23 mouse cellular contexts compared by ENCODE assay signal in the genomic region with DNA sequence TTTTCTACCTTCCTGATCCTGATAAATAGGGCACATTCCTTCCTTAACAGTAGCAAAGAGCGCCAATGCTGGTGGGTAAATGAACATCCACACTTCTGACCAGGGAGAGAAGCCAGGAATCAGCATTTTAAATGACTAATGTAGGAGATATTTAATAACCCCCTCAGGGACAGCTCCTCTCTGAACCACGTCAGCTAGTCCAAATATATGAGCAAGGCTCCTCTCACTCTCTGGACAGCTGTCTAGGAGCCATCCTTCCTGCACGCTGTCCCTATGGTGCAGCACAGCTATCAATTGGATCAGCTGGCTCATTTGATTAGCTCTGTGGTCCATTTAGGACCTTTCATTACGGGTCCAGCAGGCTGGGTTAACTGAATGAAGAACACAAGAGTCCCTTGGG. TPM values are rescaled to one million over a fixed set of nuclear protein-coding genes. Genes with fewer than 3 reads are reported as not detected.
DNase-seq lines count a peak whose midpoint lies in the region; ATAC-seq and TF ChIP-seq lines count a peak whose summit lies in the region.
"Had no signal": no experiment of that assay in that cellular context is flagged by ENCODE, and none has a peak within 500 bp of the region (broad histone marks: within the 10 kb centered on the region; RNA-seq: fewer than 3 reads in every experiment).

No protein-coding gene starts in this region.

- POLR2A ChIA-PET in Patski (lab: Charles Lee) = interaction anchor here (0.8 to 3.1 kb wide), 4 partner anchors 17 to 32 kb away, joined by 3 to 18 read pairs (median 6); partner anchors contain the start of genes Aasdh, Paics and Ppat

- H3ac ChIP-seq in C2C12 (ENCODE audit: control insufficient read depth, insufficient read length, low read depth) = no peak overlapping the region

- H3K79me3 ChIP-seq in C2C12 (ENCODE audit: low read depth) = peaks cover 26% of the 10 kb centered on the region

- ATAC-seq in kidney, postnatal 0 days (replicated peaks; ENCODE audit: low FRiP score, low read depth) = no peak
- peak; percentile 66 for ATAC-seq in Patski
- ATAC-seq: activated CD4-positive, CD25-positive, alpha-beta regulatory T cell, adult 4 months; forebrain, embryonic 16.5 days; intestine, postnatal 0 days; midbrain, embryonic 16.5 days had no signal

- CTCF ChIA-PET in Patski (lab: Charles Lee) = interaction anchor here (0.8 to 6.1 kb wide), 12 partner anchors 11 to 61 kb away, joined by 3 to 35 read pairs (median 4); partner anchors contain the start of genes Aasdh, Paics and Ppat

- 0 out of 2 replicates have a peak, but pooled peaks cover 4% of the 10 kb centered on the region for H3K9me3 ChIP-seq in kidney, postnatal 0 days (replicated peaks; ENCODE audit: low read length)
- H3K9me3 ChIP-seq: embryonic facial prominence, embryonic 12.5 days; G1E; heart, embryonic 10.5 days; heart, embryonic 15.5 days had no signal

- TF ChIP-seq CTCF in gastrocnemius, adult 2 months (IDR thresholded peaks at IDR 0.05) = no peak
- no peak for TF ChIP-seq CTCF in kidney, postnatal 0 days (IDR thresholded peaks at IDR 0.05; ENCODE audit: low read depth)
- TF ChIP-seq CTCF in C2C12 (IDR thresholded peaks at IDR 0.05; ENCODE audit: control insufficient read depth, insufficient read depth, insufficient read length) = no peak
- no peak for TF ChIP-seq CTCF in Patski (IDR thresholded peaks at IDR 0.05)
- no peak for TF ChIP-seq CTCF in left cerebral cortex, adult 2 months (IDR thresholded peaks at IDR 0.05)

- peaks cover 42% of the 10 kb centered on the region for H3K36me3 ChIP-seq in kidney, postnatal 0 days (ENCODE audit: insufficient read depth, low read length)
- peaks cover 74% of the 10 kb centered on the region for H3K36me3 ChIP-seq in C2C12 (ENCODE audit: control insufficient read depth, insufficient read depth)

- in situ Hi-C loops in Patski (cut with MboI; ENCODE audit: low pct_unique_long_range_greater_than_20kb) = no loop called here

- no peak overlapping the region for H3K9ac ChIP-seq in kidney, postnatal 0 days (ENCODE audit: low read depth, low read length)
- H3K9ac ChIP-seq: embryonic facial prominence, embryonic 12.5 days; heart, embryonic 15.5 days; liver, embryonic 14.5 days; lung, embryonic 14.5 days; neural tube, embryonic 12.5 days had no signal

- no peak overlapping the region for H3K4me2 ChIP-seq in kidney, postnatal 0 days (ENCODE audit: low read length)
- H3K4me2 ChIP-seq: embryonic facial prominence, embryonic 12.5 days; heart, embryonic 15.5 days; lung, embryonic 14.5 days; neural tube, embryonic 12.5 days had no signal

- intact Hi-C loops in gastrocnemius, adult 2 months (cut with DNase I) = loop anchor here (5.0 kb wide), 1 partner anchor 34 kb away; no protein-coding TSS in a partner anchor
- intact Hi-C loops in gastrocnemius, postnatal 14 days (cut with DNase I; ENCODE audit: low total_unique reads) = no loop called here
- intact Hi-C loops in left cerebral cortex, adult 2 months (cut with DNase I) = no loop called here
- intact Hi-C loops in left cerebral cortex, postnatal 14 days (cut with DNase I) = no loop called here

- H3K79me2 ChIP-seq in C2C12 (ENCODE audit: control insufficient read depth, insufficient read depth) = peaks cover 54% of the 10 kb centered on the region

- peak overlapping the region; percentile 59 for H3K4me3 ChIP-seq in gastrocnemius, adult 2 months
- no peak overlapping the region for H3K4me3 ChIP-seq in kidney, postnatal 0 days (replicated peaks; ENCODE audit: low read depth, low read length)
- H3K4me3 ChIP-seq in C2C12 (ENCODE audit: insufficient read depth, poor library complexity, severe bottlenecking) = no peak overlapping the region
- no peak overlapping the region for H3K4me3 ChIP-seq in left cerebral cortex, adult 2 months
- H3K4me3 ChIP-seq: embryonic facial prominence, embryonic 12.5 days; forebrain, embryonic 10.5 days; heart, embryonic 10.5 days; heart, embryonic 15.5 days; neural tube, embryonic 12.5 days had no signal

- peak; percentile 37 for DNase-seq in gastrocnemius, adult 2 months
- DNase-seq in gastrocnemius, postnatal 14 days = no peak
- no peak for DNase-seq in kidney, postnatal 0 days (ENCODE audit: low spot score)
- DNase-seq in kidney, postnatal 10 days = no peak
- DNase-seq in Patski (ENCODE audit: low read depth, low spot score) = no peak
- no peak for DNase-seq in left cerebral cortex, adult 2 months (ENCODE audit: extremely low spot score in 1 of 2, low spot score in 2 of 2)
- no peak for DNase-seq in left cerebral cortex, postnatal 14 days (ENCODE audit: low spot score in 2 of 2)
- DNase-seq: liver; lung, embryonic 14.5 days; thymus, adult 2 months had no signal

- H3K27ac ChIP-seq in gastrocnemius, adult 2 months = peak overlapping the region; percentile 93
- H3K27ac ChIP-seq in kidney, postnatal 0 days = peak overlapping the region; percentile 40; the same call in 1 of the 2 replicates
- H3K27ac ChIP-seq in left cerebral cortex, adult 2 months = no peak overlapping the region
- H3K27ac ChIP-seq: embryonic facial prominence, embryonic 12.5 days; forebrain, embryonic 10.5 days; heart, embryonic 10.5 days; hindbrain, postnatal 0 days; liver, embryonic 14.5 days; neural tube, embryonic 12.5 days had no signal

- no peaks in the 10 kb centered on the region for H3K27me3 ChIP-seq in kidney, postnatal 0 days (ENCODE audit: insufficient read depth, low read length)
- H3K27me3 ChIP-seq in C2C12 (ENCODE audit: control insufficient read depth, insufficient read depth, insufficient read length) = no peaks in the 10 kb centered on the region
- no peaks in the 10 kb centered on the region for H3K27me3 ChIP-seq in Patski
- H3K27me3 ChIP-seq: embryonic facial prominence, embryonic 12.5 days; heart, embryonic 15.5 days; neural tube, embryonic 12.5 days had no signal

- 78% methylated on average over 4 of the region's 4 CpGs for WGBS in kidney, postnatal 0 days

- H3K4me1 ChIP-seq in kidney, postnatal 0 days (replicated peaks; ENCODE audit: insufficient read depth, low read length) = no peaks in the 10 kb centered on the region
- H3K4me1 ChIP-seq: forebrain, embryonic 10.5 days; neural tube, embryonic 12.5 days had no signal

TF ChIP-seq in C2C12, 6 proteins besides CTCF, POLR2A, EP300 and RAD21:
- TF ChIP-seq MAX (IDR thresholded peaks at IDR 0.05) (no peak), FOSL1 (IDR thresholded peaks at IDR 0.05; ENCODE audit: insufficient read depth, low read length, poor library complexity, severe bottlenecking) (no peak), MYOD1 (IDR thresholded peaks at IDR 0.05; ENCODE audit: control insufficient read depth, insufficient read length, low read depth) (peak; percentile 52)
TF ChIP-seq in C2C12: peak in this region for 1.

RNA-seq across cellular contexts. Expression of gene Aasdh, which starts 17.5 kb away (rescaled TPM):
- 10 to 100 TPM in 1 of 2 experiments, 1 to 10 TPM in 1; 9.6 to 12.9 TPM for total RNA-seq in gastrocnemius, adult 2 months (2021)
- total RNA-seq in gastrocnemius, postnatal 14 days (2021) = 1 to 10 TPM; 7.9 to 8.4 TPM
- polyA plus RNA-seq in kidney, postnatal 0 days (2015; fragmentation: Nextera tagmentation; extraction: Ambion mirVana) = 10.6 and 11.0 TPM in 2 replicates
- polyA plus RNA-seq in C2C12 (2012; fragmentation: generic; extraction: Trizol) = 3.5 TPM
- polyA plus RNA-seq in Patski (2021) = 17.1 TPM
- 10 to 100 TPM; 23.1 to 23.5 TPM for total RNA-seq in left cerebral cortex, adult 2 months (2021)
- 10 to 100 TPM; 19.6 to 20.2 TPM for total RNA-seq in left cerebral cortex, postnatal 14 days (2021)

RNA-seq across cellular contexts. Expression of gene Paics, which starts 28.3 kb away (rescaled TPM):
- total RNA-seq in gastrocnemius, adult 2 months (2021) = 100 to 1,000 TPM; 129 to 139 TPM
- total RNA-seq in gastrocnemius, postnatal 14 days (2021) = 100 to 1,000 TPM; 129 to 152 TPM
- polyA plus RNA-seq in kidney, postnatal 0 days (2015; fragmentation: Nextera tagmentation; extraction: Ambion mirVana) = 252 and 279 TPM in 2 replicates
- polyA plus RNA-seq in C2C12 (2012; fragmentation: generic; extraction: Trizol) (115 TPM), Patski (2021) (335 TPM)
- 10 to 100 TPM; 82.0 to 93.4 TPM for total RNA-seq in left cerebral cortex, adult 2 months (2021)
- total RNA-seq in left cerebral cortex, postnatal 14 days (2021) = 10 to 100 TPM; 95.7 to 95.9 TPM

RNA-seq across cellular contexts. Expression of gene Ppat, which starts 28.5 kb away (rescaled TPM):
- 10 to 100 TPM; 21.2 to 21.8 TPM for total RNA-seq in gastrocnemius, adult 2 months (2021)
- total RNA-seq in gastrocnemius, postnatal 14 days (2021) = 10 to 100 TPM; 22.0 to 29.8 TPM
- polyA plus RNA-seq in kidney, postnatal 0 days (2015; fragmentation: Nextera tagmentation; extraction: Ambion mirVana) = 35.9 and 37.6 TPM in 2 replicates
- polyA plus RNA-seq in C2C12 (2012; fragmentation: generic; extraction: Trizol) (19.5 TPM), Patski (2021) (30.8 TPM)
- total RNA-seq in left cerebral cortex, adult 2 months (2021) = 10 to 100 TPM; 16.6 to 18.9 TPM
- total RNA-seq in left cerebral cortex, postnatal 14 days (2021) = 10 to 100 TPM; 20.1 to 20.4 TPM

RNA-seq across cellular contexts. Expression of gene Srp72, which starts 51.6 kb away (rescaled TPM):
- 10 to 100 TPM; 46.6 to 55.9 TPM for total RNA-seq in gastrocnemius, adult 2 months (2021)
- total RNA-seq in gastrocnemius, postnatal 14 days (2021) = 10 to 100 TPM; 57.7 to 63.8 TPM
- 70.0 and 79.5 TPM in 2 replicates for polyA plus RNA-seq in kidney, postnatal 0 days (2015; fragmentation: Nextera tagmentation; extraction: Ambion mirVana)
- polyA plus RNA-seq in C2C12 (2012; fragmentation: generic; extraction: Trizol) (47.1 TPM), Patski (2021) (123 TPM)
- 100 to 1,000 TPM in 1 of 2 experiments, 10 to 100 TPM in 1; 95.1 to 104 TPM for total RNA-seq in left cerebral cortex, adult 2 months (2021)
- total RNA-seq in left cerebral cortex, postnatal 14 days (2021) = 100 to 1,000 TPM; 111 to 116 TPM
